Mouse (Mus musculus) cerebellum, adult 11 months (tissue): ENCODE data around the gene Arhgap8.
"Not testable (repeated sequence)": the region's sequence is repeated elsewhere in the genome, so short reads cannot be mapped to it uniquely, and the experiment has no call there.

Experiments used
- DNase-seq: peaks from one replicate; pipeline ENCODE4 v3.0.0; 2022

The Arhgap8 gene

DNA sequence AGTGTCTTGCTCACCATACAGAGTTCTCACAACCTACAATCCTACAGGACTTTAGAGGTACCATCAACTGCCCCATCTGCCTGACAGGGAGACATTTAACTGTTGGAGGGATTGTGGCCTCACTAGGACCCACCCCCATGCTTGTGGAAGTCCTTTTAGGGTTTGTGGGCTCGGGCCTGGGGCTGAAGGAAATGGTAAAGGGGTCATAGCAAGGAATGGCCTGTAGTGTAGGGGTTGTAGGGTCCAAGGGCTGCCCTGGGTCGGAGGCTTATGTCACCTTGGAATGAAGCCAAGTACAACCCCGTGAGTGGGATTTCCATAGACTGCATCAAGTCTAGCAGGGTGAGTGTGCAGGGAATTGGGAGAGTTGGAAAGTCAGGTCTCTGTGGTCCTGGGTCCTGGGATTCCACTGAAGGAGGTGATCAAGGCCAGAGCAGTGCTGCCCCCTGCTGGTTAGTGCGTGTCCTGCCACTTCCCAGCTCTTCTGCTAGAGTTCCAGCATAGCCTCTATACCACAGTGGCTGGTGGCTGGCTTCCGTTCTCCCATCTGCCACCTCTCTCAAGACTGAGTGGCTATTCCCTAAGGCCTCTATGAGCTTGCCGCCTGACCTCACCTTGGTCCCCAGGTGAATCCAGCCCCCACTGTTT, 19.6 kb upstream of the Arhgap8 start:
- DNase-seq: no peak

DNA sequence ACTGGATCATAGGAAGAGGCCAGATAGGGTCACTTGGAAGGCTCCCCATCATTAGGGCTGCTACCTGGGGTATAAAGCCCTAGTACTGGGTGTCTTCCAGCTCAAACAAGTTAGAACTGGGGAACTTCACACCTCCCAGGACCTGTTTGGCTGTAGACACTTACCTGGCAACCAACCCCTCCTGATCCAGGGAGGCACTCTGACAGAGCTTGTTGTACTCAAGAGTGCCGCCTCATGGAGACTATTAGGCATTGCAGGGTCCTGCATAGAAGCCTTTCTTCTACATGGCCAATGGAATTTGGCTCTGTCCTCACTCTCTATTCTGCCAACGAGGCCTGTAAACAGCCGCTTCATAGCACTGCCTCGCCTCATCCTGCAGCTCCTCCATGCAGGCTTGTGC, 17.9 kb upstream of the Arhgap8 start:
- no peak for DNase-seq

DNA sequence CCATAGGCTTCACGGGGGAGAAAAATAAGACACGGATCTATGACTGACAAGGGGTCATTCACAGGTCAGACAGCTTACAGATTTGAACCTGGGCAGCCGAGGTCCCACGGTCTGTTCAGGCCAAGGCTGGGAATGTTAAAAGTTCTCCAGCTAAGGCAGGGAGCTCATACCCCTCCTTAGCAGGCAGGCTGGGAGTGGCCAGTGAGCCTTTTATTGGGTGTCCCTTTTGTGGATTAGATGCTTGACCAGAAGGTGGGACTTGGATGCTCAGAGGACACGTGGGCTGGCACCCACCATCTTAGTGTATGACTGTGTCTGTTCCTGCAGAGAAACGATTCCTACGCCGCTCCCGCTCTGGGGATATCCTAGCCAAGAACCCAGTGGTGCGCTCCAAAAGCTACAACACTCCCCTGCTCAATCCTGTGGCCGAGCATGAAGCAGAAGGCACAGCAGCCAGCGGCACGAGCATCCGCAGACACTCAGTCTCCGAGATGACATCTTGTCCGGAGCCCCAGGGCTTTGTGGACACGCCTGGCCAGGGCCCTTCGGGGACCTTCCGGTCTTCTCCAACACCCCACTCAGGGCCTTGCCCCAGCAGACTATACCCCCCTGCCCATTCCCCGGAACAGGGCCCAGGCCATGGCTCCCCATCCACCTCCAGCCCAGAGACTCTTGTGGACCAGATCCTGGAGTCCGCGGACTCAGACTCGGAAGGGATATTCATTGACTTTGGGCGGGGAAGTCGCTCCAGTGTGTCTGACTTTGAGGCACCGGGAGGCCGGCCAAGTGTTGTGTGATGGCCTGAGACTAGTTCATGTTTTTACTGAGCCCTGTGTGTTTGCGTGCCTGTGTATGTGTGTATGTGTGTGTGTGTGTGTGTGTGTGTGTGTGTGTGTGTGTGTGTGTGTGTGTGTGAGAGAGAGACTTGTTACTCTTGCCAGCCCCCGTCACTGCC, 17.2 kb upstream of the Arhgap8 start:
- DNase-seq: no peak

DNA sequence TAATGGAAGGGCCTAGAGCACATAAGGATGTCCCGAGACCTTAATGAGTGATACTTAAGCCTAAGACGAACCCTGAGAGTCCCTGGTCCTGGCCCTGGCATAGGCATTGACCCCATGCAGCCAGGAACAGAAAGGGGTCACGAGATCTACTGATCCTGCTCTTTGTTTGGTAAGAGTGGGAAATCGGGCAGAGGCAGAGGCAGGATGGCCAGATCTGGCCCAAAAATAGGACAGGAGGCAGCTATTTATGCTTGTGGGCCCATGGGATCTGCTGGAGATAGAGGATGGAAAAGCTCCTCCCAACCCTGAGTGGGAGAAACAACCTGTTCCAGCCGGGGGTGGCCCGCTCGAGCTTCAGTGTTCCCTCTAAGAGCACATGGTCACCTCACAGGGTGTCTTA, 15.9 kb upstream of the Arhgap8 start:
- DNase-seq: no peak

DNA sequence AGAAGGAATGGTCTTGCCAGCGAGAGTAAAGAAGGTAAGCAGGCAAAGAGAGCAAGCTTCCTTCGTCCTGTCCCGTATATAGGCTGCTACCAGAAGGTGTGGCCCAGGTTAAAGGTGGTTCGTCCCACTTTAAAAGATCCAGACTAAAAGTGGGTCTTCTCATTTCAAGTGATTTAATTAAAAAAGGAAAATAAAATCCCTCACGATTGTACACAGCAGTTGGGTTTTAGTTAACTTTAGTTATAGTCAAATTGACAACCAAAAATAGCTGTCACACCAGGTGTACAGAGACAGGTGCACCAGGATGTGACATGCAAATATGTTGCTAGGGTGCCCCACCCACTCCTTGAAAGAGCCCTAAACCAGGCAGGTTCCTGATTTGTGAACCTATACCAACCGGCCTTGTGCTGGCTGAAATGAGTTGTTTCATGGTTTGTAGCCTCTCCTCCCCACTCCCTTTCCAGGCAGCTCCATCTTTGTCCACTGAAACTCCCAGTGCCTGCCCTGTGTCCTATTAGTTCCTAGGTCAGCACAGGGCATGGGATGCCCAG, 14.4 kb upstream of the Arhgap8 start:
- no peak for DNase-seq

DNA sequence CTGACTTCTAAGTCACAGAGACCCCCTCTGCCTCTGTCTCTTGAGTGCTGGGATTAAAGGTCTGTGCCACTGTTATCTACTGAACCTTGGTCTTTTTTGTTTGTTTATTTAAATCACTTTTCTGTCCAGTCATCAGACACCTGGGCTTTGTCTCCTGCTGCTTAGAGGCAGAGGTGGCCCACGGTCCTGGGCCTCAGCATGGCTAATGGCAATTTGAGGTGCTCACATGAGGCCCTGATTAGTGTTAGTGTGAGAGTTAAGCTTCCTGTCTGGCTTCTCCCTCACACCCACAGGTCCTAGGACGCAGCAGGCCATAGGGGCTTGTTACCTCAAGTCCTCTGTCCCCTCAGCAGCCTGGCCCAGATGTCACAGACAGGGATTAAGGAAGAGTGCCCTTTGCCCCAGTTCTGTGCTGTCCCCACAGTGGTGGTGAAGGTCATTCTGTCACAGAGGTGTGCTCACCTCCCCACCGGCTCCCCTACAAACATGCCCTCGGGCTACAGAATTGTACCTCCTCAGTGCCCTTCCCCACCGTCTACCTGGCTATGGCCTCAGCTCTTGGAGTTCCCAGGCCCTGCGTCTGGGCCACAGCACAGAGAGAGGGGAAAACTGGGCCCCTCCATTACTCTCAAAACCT, 12.8 kb upstream of the Arhgap8 start:
- no peak for DNase-seq

DNA sequence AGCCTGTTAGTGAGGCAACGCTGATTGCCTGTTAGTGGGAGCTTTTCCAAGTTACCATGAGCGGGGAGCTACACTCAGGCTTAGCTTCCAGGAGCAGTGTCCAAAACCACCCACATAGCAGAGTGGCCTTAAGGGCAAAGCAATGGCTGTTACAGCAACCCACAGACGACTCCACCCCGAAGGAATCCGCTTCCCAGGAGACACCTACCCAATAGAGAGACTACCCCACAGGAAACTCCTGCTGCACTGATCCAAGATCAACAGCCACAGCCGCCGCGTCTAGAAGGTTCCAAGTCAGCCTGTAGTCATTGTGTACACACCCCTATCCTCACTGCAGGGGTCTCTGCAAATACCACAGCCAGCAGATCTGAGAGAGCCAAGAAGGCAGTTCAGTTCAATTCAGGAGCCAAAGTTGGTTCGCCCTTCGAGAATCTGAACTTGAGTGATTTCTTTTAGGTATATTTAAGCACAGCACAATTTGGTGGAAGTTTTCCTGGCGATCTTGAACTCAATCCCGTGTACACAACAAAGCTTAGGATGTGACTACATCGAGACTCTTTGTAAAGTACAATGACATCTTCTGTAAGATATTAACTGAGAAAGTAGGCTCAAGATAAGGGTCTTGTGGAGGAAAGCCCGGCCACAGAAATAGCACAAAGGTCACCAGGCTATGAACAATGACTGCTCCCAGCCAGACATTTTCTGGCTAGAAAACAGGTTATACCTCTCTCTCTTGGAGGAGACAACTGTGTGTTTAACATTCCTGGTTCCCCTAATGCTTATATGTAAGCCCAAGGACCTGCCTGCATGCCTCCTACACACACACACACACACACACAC, 7.1 kb upstream of the Arhgap8 start:
- no peak for DNase-seq

DNA sequence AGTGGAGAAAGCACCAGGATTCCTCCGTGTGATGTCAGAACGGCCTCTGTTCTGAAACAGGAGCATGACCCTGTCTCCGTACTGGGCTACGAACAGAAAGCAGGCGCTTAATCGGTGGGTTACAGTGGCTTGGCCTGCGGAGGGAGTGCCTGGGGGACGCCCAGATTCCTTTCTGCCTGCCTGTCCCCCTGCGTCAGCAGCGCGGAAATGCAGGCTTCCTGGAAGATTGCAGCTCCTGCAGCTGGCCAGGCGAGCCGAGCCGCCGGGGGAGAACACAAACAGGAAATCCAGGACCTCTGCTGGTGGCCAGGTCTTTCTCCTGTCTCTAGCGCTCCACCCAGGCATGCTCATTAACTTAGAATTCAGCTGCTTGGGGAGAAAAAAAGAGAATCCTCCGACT, 5.1 kb upstream of the Arhgap8 start:
- no peak for DNase-seq

DNA sequence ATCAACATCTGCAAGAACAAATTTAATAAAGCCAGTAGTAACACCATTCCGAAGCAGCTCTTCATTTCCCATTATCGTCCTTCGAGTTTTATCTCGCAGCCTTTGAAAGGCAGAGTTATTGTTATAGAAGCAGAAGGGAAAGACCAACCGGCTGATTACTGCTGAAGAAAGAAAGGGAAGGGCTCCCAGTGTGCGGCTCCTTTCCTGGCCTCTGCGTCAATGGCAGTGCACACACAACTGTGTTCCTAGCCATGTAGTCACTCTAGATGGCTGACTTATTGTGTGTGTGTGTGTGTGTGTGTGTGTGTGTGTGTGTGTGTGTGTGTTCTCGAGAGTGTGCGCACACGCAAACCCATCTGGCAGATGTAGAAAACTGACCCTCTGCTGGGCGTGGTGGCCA, 4.7 kb upstream of the Arhgap8 start:
- DNase-seq: no peak

DNA sequence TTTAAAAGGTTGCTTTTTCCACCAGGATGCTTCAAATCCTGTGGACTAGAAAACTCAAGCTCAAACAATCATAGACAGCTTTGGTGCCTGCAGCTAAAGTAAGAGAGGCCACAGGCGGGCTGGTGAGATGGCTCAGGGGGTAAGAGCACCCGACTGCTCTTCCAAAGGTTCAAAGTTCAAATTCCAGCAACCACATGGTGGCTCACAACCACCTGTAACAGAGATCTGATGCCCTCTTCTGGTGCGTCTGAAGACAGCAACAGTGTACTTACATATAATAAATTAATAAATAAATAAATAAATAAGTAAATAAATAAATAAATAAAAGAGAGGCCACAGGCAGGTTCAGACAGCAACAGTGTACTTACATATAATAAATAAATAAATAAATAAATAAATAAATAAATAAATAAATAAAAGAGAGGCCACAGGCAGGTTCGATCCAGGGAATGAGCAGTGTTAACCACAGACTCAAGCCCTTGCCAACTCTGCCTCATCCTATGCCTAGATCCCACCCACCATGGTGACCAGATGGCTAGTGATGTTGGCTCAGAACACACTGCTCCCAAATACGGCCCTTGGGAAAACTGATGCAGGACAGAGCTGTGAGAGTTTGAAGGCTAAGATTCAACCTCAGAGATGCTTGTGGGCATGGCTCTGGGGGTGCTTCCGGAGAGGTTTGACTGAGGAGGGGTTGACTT, 2.1 kb upstream of the Arhgap8 start:
- DNase-seq: not testable (repeated sequence)

DNA sequence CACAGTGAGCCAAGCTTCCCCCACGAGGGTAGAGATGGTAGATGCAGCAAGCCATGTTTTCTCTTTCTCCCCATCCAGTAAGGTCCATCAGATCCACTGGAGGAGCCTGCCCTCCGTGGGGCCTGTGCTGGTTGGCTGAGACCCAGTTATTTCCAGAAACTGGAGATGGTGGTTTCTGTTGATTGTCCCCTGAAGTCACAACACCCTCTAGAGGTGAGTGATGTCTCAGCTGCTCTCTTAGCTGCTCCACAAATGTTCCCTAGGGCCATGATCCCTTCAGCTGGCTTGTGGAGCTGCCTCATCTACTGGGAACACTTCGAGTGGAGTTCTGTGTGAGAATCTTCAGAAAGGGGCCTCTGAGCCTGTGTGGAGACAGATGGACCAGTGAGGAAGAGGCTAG, 1.1 kb upstream of the Arhgap8 start:
- DNase-seq: no peak

DNA sequence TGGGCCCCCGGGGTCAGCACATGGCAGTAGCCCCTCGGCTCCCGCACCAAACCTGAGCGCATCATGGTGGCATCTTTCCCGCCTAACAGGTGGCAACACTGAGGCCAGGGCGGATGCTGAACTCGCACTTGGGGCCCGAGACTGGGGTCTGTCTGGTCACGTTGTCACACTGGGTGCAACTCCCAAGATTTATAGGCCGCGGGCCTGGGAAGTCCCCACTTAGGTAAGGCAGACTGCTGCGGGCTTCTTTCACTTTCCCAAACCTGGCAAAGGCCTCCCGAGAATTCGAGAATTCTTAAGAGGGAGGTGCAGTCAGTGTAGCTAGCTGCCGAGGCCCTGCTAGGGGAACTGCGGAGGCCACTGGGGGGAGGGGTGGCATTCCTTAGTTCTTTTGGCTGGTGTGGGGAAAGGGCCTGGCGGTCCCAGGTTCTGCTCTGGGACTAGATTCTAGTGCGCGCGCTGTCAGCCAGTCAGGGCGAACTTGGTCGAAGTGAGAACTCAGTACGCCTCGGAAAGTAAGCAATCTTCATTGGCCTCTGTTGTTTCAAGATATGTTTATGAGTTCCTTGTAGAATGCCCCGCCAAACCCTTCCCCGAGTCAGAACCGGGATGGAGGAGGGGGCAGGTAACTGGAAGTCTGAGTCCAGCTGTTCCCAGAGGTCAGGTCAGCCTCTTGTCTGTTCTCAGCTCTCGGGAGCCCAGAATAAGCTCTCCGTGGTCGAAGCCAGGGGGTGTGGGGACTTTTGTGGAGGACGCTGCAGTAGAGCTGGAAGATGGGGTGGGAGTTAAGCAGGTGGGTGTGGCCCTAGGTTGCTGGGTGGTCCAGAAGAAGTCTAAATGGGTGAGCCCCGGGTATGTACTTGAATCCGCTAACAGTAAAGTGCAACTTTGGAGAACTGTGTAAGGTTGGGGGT, 696 bp downstream of the Arhgap8 start:
- no peak for DNase-seq

DNA sequence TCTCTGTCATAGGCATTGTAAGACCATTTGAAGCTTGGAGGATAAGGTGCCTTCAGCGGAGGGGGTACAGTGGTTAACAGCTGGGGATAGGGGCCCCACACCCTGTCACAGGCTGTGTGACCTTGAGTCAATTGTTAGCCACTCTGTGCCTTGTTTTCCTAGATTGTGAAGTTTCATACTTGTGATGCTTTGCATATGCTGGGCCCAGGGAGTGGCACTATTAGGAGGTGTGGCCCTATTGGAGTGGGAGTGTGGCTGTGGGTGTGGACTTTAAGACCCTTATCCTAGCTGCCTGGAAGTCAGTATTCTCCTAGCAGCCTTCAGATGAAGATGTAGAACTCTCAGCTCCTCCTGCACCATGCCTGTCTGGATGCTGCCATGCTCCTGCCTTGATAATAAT, 3.8 kb downstream of the Arhgap8 start:
- not testable (repeated sequence) for DNase-seq

DNA sequence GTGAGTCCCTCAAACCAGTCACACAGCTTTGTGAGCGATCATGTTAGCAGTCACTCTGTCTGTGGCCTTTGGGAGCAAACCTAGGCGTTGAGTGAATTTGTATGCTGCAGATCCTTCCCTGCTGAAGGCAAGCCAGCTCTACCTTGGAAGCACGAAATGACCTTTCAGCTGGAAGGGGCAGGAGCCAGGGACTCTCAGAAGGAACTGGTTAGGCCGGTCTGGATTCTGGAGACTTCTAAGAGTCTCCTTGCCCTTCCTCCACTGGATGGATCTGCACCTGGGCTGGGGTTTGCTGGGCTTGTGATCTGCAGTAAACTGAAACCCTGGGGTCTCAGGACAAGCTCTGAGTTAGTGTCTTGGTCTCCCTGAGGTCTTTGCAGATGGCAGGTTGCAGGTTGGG, 4.3 kb downstream of the Arhgap8 start:
- DNase-seq: no peak

DNA sequence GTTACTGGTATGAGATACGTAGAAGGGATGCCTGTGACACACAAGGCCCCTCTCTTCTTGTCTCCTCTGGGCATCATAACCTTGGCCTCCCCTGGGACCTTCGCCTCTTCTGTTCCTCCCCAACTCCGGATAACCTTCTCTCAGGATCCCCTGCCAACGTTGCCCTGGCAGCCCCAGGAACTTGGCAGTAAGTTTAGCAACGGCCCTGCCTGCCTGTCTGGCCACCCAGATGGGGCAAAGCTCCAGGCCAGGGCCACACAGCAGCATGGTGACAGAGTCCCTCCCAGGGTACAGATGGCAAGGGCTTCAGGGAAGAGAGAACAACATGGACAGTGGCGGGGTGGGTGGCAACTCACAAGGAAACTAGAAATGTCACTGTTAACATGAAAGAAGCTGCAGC, 9.8 kb downstream of the Arhgap8 start:
- no peak for DNase-seq

DNA sequence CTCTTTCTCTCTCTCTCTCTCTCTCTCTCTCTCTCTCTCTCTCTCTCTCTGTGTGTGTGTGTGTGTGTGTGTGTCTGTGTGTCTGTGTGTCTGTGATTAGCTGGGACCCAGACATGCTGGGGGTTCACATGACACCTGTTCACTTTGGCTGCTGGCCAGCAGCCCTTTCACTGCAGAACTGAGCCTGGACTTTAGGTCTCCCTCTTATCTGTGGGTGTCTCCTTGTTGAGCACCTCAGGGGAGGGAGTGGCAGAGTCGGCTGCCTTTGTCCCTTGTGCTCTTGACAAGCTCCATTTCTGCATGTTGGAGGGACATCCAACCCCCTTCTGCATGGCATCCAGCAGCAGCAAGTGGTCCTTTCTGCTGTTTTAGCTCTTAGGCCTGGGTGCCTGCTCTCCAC, 11.0 kb downstream of the Arhgap8 start:
- DNase-seq: no peak

DNA sequence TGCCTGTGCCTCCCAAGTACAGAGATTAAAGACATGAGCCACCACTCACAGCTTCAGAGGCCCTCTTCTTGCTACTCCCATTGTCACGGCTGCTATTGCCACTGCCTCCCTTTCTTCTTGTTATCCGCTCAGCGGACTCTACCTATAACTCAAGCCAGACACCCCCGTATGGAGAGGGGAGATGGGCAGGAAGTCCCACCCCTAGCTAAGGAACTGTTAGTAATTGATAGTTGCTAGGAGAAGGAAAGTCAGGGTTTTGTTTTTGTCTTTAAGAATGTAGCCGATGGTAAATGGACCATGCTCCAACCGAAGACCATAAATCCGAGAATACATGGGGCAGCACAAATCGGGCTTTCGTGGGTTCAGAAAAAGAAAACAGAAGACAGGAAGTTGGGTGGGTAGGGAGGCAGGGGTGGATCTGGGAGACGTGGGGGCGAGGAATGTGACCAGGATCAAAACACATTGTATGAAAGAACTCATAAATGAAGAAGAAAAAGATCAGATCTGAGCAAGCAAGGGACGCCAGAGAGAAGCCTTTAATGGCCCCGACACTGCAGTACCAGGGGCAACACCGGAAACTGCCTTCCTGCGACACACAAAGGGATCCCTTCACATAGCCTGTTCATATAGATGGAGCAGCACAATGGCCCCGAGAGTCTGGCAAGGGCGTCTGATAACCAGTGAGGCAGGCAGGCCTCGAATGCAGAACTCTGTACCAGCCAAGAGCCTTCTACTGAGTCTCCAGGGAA, 12.0 kb downstream of the Arhgap8 start:
- no peak for DNase-seq

DNA sequence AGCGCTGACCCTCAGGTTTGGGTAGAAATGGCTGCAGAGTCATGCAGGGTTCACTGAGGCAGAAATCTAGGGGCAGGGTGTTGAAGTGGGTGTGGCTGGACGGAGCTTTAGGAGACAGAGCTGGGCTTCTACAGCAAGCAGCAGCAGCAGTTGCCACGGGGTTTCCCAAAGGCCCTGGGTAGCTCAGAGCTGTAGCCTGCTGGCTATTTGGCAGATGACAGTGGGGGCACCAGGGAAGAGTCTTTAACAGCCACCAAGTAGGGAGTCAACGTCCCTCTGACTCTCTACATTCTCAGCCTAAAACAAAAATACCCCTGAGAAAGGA, 12.5 kb downstream of the Arhgap8 start:
- DNase-seq: no peak

DNA sequence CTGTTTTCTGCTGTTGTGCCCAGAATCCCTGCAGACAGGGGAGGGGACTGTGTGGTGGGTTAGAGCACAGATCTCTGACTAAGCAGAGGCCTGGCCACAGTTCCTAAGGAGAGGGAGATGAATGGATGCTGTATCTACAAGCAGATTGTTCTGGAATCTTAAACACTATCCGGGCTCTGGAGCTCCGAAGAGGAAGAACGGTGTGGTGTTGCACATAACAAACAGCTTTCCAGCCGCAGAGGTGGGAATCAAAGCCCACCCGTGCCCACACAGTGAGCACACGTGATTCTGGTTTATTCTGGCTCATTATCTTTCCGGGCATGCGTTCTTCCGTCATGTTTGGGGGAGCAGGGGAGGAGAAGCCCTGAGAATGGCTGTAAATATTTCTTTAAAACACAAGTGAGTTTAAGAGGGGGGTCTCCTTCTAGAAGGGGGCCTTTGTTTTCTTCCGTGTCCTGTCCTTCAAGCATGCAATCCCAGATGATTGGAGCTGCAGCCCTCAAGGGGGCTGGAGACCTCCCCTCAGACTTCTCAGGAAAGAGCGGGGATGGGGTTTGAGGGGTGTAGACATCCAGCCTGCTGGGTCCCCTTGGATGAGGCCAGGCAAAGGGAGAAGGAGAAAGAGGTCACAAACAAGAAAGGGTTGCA, 16.6 kb downstream of the Arhgap8 start:
- DNase-seq: no peak

DNA sequence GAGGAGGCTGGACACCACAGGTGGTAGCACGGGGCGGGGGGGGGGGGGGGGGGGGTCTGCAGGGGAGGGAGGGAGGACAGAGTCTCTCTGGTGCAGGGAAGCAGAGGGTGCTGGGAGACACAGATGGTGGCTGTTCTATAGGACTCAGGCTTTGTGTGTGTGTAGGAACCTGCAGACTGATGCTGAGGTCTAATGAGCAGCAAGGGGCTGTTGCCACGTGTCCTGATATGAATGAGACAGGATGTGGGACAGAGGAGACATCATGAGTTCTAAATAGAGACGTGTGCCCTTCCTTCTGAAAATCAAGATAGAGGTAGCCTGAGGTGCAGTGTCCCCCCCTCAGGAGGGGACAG, 17.1 kb downstream of the Arhgap8 start:
- no peak for DNase-seq
